Mouse (Mus musculus) spleen, adult 18-20 months (tissue): ENCODE data around the gene Pitpnm2.

Source experiments
- DNase-seq, 2 experiments: peaks; one replicate each; pipeline ENCODE4 v3.0.0; 2022; ENCODE audit warnings: mixed read lengths in 2 of 2

The Pitpnm2 gene

DNA sequence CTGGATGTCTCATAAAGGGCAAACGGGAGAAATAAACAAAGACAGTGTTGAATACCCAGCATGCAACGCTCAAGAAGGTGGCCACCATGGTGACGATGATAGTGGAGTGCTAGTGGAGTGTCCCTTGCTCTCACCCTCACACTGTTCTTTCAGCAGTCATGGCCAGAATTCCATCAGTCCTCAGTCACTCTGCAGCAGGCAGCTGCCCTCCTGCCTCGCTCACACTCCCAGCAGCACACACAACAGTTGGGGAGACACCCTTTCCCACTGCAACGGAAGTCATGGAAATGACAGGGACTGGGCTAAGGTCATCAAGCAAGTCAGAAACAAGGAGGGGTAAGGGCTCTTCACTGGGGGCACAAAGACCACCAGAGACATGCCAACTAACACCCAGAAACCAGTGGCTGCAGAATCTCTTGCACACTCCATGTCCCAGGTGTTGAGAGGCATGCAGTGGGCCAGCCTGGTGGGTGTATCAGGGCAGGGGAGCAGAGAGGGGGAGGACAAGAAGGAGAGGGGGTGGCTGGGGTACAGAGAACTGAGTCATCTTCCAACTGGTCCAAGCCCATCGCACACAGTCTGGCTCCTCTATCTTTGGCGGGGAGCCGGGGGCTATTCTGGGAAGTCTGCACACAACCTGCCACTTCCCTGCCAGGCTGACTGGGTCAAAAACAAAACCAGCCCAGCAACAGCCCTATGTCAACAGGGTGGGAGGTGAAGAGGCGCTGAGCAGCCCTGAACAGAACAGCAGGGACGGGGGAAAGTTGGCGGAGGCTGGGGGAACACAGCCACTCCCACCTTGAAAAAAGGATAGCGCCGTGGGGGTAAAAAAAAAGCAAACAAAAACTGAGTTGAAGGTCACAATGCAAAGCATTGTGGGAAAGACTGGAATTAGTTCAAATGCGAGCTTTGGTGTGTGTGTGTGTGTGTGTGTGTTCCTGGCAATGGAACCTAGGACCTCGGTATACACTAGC is 76.3 kb downstream of the Pitpnm2 start:
- no peak for DNase-seq

GRCm38 (mm10) chr5:124172246-124172645 is 77.3 kb downstream of the Pitpnm2 start:
- no peak for DNase-seq

DNA sequence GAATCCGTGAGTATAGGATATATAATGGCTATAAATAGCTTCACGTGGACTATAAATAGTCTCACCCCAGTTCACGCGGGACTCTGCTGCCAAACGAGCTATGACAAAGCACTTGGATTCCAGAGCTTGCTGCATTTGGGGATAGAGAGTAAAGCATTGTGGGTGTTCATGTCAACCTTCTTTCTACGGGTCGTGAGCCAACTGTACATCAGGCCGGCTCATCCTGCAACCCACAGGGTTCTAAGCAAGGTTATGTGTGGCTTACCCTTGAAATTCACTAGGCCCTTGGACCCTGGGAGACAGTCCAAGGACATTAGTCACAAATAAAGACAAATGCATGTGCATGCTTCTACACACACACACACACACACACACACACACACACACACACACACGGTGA is 77.8 kb downstream of the Pitpnm2 start:
- no peak for DNase-seq

- DNase-seq: no peak
Observed at GRCm38 (mm10) chr5:124169224-124169621, 80.3 kb downstream of the Pitpnm2 start.

DNA sequence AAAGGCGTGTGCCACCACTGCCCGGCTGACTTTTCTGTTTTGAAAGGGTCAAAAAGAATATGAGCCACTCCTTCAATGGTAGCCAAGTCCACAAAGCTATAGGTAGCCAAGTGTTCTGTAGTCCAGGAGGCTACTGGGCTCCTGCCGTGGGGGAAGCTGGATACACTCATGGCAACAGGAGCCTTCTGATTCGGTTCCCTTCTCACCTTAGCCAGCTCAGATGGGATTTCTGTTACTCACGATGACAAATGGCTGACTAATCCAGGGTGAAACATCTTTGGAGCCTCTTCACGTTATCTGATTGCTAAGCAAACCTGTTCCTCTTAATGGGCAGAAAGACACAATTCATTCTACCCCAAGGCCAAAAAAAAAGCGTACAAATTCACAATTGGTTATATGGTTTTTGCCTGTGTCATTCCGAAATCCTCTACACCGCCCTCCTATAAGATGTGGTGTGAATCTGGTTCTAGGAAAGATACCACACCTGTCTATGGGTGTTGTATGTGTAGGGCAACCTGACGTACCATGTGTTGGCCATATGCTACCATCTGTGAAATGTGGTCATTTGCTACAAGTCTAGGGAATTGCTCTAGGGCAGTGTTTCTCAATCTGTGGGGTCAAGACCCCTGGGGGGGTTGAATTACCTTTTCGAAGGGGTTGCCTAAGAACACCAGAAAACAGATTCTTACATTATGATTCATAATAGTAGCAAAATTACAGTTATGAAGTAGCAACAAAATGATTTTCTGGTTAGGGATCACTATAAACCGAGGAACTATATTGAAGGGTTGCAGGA is 80.9 kb downstream of the Pitpnm2 start:
- no peak for DNase-seq

- DNase-seq: no peak
Observed at GRCm38 (mm10) chr5:124167621-124168020, 81.9 kb downstream of the Pitpnm2 start.

DNA sequence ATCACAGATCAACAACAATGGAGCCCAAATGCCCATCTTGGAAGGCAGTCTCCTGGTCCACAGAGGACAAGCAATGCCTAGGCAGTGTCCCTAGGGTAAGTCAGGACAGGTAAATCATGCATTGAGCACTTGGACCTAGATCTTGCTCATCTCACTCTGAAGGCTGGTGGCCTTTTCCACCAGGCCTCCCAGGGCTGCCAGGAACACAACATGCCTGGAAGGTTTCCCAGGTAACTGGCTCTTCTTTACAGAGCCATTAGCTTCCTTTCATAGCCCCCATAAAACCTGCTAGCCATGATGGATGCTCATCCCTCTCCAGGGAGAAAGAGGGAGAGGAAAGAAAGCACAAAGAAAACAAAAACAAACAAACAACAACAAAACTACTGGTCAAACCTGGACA is 82.8 kb downstream of the Pitpnm2 start:
- no peak for DNase-seq

DNA sequence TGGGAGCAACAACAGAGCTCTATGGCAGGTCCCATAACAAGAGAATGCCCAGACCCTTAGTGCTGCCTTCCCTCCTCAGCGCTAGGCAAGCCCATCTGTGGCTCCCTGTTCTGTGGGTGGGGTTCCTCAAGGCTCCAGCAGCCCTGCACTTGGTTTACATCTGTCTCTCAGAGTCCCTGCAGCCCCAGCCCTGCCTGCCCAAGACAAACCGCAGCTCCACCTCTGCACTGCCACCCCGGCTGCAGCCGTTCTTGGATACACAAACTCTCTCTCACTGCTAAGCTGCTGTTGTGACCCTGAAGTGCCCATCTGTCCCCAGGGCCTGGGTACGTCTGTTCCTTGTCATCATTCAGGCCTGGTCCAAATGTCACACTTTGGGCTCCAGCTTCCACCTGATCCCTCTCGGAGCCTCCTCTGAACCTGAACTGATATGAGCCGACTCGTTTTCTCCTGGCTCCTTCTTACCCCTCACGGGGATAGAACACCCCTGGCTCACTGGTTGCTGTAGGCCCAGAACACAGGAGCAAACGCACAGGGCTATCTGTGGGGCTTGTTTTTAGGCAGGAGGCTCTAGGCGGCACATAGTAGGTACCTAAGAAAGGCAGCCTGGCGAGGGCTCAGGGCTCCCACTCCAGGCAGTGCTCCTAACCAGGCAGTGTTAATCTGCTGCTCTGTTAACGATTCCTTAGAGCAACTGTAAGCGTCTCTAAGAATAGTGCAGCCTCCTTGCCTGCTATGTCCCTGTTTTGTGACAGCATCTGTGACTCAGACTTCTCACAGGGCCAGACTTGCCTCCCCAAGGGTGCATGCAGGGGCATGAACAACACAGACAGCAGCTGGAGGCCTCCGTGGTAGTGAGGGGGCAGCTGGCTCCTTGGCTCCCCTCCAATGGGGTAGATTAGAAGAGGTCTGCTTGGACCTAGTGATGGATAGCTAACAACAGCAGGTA is 83.7 kb downstream of the Pitpnm2 start:
- no peak for DNase-seq

DNA sequence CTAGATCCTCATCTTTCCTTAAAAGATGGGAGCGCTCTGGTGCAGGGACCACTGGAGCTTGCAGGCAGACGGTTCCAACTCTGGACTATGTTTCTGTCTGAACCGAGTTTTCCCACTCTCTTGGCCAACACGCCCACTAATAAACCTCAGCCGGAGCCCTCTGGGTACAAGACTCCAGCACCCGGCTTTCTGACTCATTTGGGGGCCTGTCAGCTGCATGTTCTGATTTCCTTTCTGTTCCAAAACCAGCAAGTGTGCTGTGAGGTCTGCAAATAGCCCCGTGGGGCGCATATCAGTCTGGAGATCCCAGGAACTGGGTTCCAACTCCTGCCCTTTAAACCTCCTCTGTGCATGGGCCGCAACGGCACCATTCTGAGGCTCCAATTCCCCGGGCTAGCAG is 86.1 kb downstream of the Pitpnm2 start:
- no peak for DNase-seq

DNA sequence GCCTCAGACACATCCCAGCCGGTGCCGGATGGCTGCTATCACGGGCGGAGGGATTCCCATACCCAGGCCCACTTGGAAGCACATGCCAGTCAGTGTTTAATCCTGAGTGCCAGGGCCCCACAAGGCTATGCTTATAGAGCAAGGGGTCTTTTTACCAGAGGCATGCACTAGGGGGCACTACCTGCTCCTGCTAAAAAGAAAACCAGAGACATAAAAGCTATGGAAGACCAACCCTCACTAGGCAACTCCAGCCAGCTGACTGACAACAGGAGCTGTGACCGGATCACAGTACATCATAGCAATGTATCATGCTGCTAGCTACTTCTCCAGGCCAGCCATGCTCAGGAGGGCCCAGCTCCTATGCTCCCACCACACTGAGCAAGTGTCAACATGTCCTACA is 87.0 kb downstream of the Pitpnm2 start:
- peak; percentile 38 to 70 for DNase-seq

GRCm38 (mm10) chr5:124161831-124162230 is 87.7 kb downstream of the Pitpnm2 start:
- no peak for DNase-seq

DNA sequence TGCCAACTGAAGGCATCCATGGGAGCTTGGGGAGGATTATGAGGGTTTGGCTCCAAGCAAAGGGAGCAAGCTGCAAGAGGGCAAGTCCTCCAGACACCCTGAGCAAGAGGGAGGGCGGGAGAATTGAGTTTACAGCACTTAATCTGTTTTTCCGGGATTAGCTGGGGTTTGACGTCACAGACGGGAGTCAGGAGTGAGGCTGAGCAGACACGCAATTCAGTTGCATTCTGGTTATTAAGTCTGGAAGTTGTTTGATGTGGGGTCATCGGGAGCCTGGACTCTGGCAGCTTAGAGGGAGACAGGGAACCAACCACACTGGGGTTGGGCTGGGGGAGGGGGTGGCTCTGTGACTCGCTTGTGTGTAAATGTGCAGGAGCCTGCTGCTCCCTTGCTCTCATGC is 90.1 kb downstream of the Pitpnm2 start:
- DNase-seq: no peak

- DNase-seq: no peak
Observed at GRCm38 (mm10) chr5:124158305-124158704, 91.3 kb downstream of the Pitpnm2 start.

- no peak for DNase-seq
Observed at GRCm38 (mm10) chr5:124155943-124156342, 93.6 kb downstream of the Pitpnm2 start.

DNA sequence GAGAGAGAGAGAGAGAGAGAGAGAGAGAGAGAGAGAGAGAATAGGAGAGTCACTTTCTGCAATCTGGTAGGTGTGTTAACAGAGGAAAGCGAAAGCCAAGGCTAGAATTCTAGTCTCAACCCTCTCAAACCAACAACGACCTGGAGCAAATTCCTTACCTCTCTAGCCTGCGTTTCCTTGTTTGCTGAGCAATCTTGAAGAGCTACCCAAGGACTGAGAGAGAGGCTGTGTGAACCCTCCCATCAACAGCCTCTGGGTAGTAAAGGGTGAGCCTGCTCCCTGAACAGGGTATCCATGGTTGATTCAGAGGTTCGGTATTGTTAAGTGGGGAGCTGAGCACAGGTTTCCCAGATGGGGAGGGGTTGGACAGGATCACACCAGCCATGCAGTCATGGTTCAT is 96.8 kb downstream of the Pitpnm2 start:
- DNase-seq: no peak

- no peak for DNase-seq
Observed at GRCm38 (mm10) chr5:124150895-124151294, 98.7 kb downstream of the Pitpnm2 start.

- no peak for DNase-seq
Observed at GRCm38 (mm10) chr5:124149028-124149427, 100.5 kb downstream of the Pitpnm2 start.

GRCm38 (mm10) chr5:124138066-124138465 is 111.5 kb downstream of the Pitpnm2 start:
- no peak for DNase-seq

- DNase-seq: no peak
Observed at GRCm38 (mm10) chr5:124134261-124134660, 115.3 kb downstream of the Pitpnm2 start.

DNA sequence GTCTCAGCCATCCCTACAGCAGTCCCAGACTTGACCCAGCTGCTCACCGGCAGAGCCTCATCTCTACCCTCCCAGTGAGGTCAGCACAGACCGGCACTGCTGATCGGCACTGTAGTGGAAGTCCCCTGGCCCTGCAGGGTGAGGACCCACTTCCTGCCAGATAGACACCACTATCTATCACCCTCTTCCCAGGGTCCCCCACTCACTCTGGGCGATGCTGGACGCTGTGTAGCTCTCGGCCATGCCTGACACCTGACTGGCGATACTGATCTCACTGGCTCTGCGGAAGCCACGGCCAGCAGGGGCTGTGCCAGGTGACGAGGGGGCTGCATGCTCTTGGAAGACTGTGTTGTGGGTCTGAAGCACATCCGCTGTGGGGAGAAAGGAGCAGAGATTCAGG is 124.5 kb downstream of the Pitpnm2 start:
- DNase-seq: no peak

DNA sequence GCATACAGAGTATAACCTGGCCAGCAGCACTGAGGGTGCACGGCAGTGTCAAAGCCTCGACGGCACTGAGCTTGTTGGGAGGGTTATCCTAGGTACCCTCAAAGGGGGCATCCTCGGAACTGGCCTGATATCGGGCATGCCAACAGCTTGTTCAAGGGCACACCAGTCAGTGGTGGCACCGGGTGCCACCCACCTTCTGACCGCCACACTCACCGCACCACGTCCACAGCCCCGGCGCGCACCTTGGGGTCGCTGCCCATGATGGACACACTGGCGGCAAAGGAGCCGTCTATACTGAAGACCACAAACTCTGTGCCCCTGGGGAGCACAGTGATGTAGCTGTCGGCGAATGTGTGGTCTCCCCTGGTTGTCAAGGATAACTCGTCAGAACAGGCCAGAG is 127.2 kb downstream of the Pitpnm2 start:
- DNase-seq: no peak

- no peak for DNase-seq
Observed at GRCm38 (mm10) chr5:124119204-124119603, 130.4 kb downstream of the Pitpnm2 start.
